Mouse (Mus musculus) neural tube, embryonic 12.5 days (tissue): ENCODE measurements around the gene Hip1r. TPM values are rescaled to one million over a fixed set of nuclear protein-coding genes. Genes with fewer than 3 reads are reported as not detected.

Experiments
- ATAC-seq: fragments of 200-750 bp; cut with Nextera tagmentation; 2 replicates; pipeline ENCODE4 v1.8.0; 2017; ENCODE audit warnings: low read depth, mild to moderate bottlenecking, moderate TSS enrichment, moderate library complexity; ENCODE audit not compliant: low FRiP score
- H3K27ac ChIP-seq: fragments of 300-500 bp; sonication (generic); 2 replicates; pipeline ENCODE4 v1.5.1; 2016
- H3K27me3 ChIP-seq: fragments of 300-500 bp; sonication (generic); replicated peaks from 2 replicates; pipeline ENCODE4 v1.6.1; 2016; ENCODE audit warnings: mild to moderate bottlenecking
- H3K36me3 ChIP-seq: fragments of 300-500 bp; sonication (generic); 2 replicates; pipeline ENCODE4 v1.6.1; 2016; ENCODE audit warnings: mild to moderate bottlenecking
- H3K4me1 ChIP-seq: fragments of 300-500 bp; sonication (generic); 2 replicates; pipeline ENCODE4 v1.6.1; 2016
- H3K4me2 ChIP-seq: fragments of 300-500 bp; sonication (generic); replicated peaks from 2 replicates; pipeline ENCODE4 v1.6.1; 2016; ENCODE audit warnings: mild to moderate bottlenecking
- H3K4me3 ChIP-seq: fragments of 300-500 bp; sonication (generic); 2 replicates; pipeline ENCODE4 v1.5.1; 2016
- H3K9ac ChIP-seq: fragments of 300-500 bp; sonication (generic); 2 replicates; pipeline ENCODE4 v1.6.1; 2016; ENCODE audit warnings: mild to moderate bottlenecking
- H3K9me3 ChIP-seq: fragments of 300-500 bp; sonication (generic); 2 replicates; pipeline ENCODE4 v1.6.1; 2016; ENCODE audit warnings: mild to moderate bottlenecking
- WGBS: fragments of 180-500 bp; shearing (Covaris S2); methylation state at CpG from one replicate; pipeline ENCODE4 v1.1.7; 2016; 5-methylcytosine and 5-hydroxymethylcytosine counted together
- polyA plus RNA-seq: library from polyadenylated mRNA; unstranded; fragments of >200 nt; fragmentation: Nextera tagmentation; extraction: Ambion mirVana; gene quantifications from 2 replicates; pipeline ENCODE4 v1.2.1, GENCODE M21; 2016

The Hip1r gene
- 12.6 and 14.6 TPM in 2 replicates for polyA plus RNA-seq

DNA sequence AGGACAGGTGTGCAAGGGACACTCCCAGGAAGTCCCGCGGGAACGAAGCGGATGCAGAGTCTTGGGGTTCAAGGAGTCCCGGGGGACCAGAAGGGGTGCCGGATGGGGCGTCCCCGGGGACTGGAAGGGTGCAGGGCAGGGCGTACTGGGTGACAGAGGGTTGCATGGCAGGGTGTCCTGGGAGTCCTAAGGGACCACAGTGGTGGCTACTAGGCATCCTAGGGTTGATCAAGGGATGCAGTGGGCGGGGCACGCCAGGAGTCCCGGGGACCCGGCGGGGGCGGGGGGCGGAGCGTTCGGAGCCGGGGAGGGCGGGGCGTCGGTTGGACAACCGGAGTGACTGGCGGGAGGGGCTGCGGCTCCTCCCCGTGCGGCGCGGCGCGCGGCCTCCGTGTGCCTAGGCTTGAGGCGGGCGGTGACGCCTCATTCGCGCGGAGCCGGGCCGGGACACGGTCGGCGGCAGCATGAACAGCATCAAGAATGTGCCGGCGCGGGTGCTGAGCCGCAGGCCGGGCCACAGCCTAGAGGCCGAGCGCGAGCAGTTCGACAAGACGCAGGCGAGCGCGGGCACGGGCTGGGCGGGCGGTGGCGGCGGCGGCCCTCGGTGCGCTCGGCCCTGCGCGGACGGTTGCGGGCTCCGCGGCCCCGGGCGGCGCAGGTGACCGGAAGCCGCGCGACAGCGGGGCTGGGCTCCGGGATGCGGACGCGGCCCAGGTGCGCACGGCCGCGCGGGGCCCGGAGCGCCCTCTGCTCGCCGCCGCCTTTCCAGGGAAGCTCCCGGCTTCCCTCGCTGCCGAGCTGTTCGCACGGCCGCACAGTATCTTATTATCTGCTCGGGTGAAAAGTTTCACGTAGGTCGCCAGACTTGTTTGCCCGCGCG is at the start of gene Hip1r:
TSS of gene Hip1r (plus strand) at position 330 of the 880 bp plus-strand sequence.
- Histone ChIP-seq H3K4me1 (peaks cover 21% of the 10 kb centered on the region), H3K27ac (no peak within 1 kb of the TSS), H3K4me3 (peak within 1 kb of the TSS; percentile 82), H3K4me2 (peak within 1 kb of the TSS; percentile 83), H3K9me3 (no peaks in the 10 kb centered on the region), H3K9ac (peak within 1 kb of the TSS; percentile 74), H3K36me3 (no peaks in the 10 kb centered on the region), H3K27me3 (peaks cover 27% of the 10 kb centered on the region)
- WGBS, result 2% methylated on average over 83 of the region's 106 CpGs
- peak; percentile 81 for ATAC-seq

DNA sequence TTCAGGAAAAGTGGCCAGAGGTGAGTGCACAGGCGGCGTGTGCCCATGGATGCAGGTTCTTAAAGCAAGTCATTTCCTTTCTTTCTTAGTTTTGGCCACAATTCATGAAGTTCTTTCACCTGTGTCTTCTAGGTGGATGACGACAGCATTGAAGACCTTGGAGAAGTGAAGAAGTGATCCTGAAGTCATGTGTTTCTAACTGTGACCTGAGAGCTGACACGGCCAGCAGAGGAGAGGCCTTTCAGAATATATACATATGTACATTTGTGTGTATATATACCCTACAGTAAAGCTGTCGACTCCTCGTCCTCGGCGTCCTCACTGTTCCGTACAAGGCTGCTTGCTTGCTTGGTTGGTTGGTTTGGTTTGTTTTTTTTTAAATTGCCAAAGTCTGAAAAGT is 46.3 kb upstream of the Hip1r start, which contains the start of gene Gm43518:
TSS of gene Gm43518 (plus strand) at position 301 of the 400 bp plus-strand sequence.
- no peaks in the 10 kb centered on the region for H3K9me3 ChIP-seq
- H3K27ac ChIP-seq, result no peak within 1 kb of the TSS
- H3K4me1 ChIP-seq, result no peaks in the 10 kb centered on the region
- WGBS, result 96% methylated on average over 9 of the region's 9 CpGs
- H3K36me3 ChIP-seq, result peaks cover 64% of the 10 kb centered on the region
- no peak for ATAC-seq
- H3K9ac ChIP-seq, result no peak within 1 kb of the TSS
- no peak within 1 kb of the TSS for H3K4me3 ChIP-seq
- H3K27me3 ChIP-seq, result no peaks in the 10 kb centered on the region
- H3K4me2 ChIP-seq, result no peak within 1 kb of the TSS

- Histone ChIP-seq H3K4me3 (peak within 1 kb of the TSS; percentile 71), H3K9ac (peak within 1 kb of the TSS; percentile 88), H3K36me3 (peaks cover 30% of the 10 kb centered on the region), H3K4me1 (no peaks in the 10 kb centered on the region), H3K4me2 (peak within 1 kb of the TSS; percentile 77), H3K27ac (peak within 1 kb of the TSS; percentile 64; the same call in 1 of the 2 replicates), H3K27me3 (no peaks in the 10 kb centered on the region), H3K9me3 (no peaks in the 10 kb centered on the region)
- under 1% methylated on average over 56 of the region's 56 CpGs for whole genome bisulfite sequencing
- ATAC-seq, result peak; percentile 97
Measured at GRCm38 (mm10) chr5:123930508-123930989, 42.9 kb upstream of the Hip1r start, which contains the start of gene Ccdc62. Ccdc62 (plus strand) TSS chr5:123930679.

DNA sequence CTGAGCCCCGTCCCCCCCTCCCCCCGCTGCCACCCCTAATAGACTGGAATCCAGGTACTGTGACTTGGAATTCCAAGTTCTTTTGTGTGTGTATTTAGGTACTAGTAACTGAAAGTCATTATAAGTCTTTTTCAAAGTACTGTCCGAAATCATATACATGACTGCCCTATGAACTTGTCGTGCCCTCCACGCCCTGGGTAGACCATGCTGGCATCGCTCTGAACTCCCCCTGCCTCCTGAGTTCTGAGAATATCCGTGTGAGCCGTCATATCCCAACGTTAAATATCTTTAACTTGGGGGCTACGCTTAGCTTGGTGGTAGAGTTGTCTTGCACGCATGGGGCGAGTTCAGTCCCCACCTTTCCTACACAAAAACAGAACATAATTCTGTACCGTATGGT is 42.3 kb upstream of the Hip1r start:
- H3K36me3 ChIP-seq, result peaks cover 27% of the 10 kb centered on the region
- no peaks in the 10 kb centered on the region for H3K27me3 ChIP-seq
- H3K27ac ChIP-seq, result no peak overlapping the region
- 55% methylated on average over 13 of the region's 13 CpGs for WGBS
- peak overlapping the region; percentile 77 for H3K4me2 ChIP-seq
- peak overlapping the region; percentile 71 for H3K4me3 ChIP-seq
- peak overlapping the region; percentile 88 for H3K9ac ChIP-seq
- no peaks in the 10 kb centered on the region for H3K4me1 ChIP-seq
- H3K9me3 ChIP-seq, result no peaks in the 10 kb centered on the region
- ATAC-seq, result no peak

DNA sequence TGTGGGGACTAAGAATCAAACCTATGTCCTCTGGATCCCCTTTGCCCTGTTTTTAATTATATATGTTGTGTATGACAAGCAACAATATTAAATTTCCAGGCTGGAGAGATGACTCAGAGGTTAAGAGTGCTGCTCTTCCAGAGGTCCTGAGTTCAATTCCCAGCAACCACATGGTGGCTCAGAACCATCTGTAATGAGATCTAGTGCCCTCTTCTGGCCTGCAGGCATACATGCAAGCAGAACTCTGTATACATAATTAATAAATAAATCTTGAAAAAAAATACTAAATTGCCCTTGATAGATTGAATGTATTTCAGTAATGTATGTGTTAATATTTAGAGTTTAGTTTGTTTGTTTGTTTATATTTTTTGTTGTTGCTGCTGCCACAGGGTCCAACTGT is 40.5 kb upstream of the Hip1r start:
- H3K4me1 ChIP-seq, result no peaks in the 10 kb centered on the region
- no peak overlapping the region for H3K27ac ChIP-seq
- no peak overlapping the region for H3K4me2 ChIP-seq
- H3K9ac ChIP-seq, result no peak overlapping the region
- no peak for ATAC-seq
- no peaks in the 10 kb centered on the region for H3K27me3 ChIP-seq
- H3K36me3 ChIP-seq, result peaks cover 9% of the 10 kb centered on the region
- H3K4me3 ChIP-seq, result no peak overlapping the region
- no peaks in the 10 kb centered on the region for H3K9me3 ChIP-seq

DNA sequence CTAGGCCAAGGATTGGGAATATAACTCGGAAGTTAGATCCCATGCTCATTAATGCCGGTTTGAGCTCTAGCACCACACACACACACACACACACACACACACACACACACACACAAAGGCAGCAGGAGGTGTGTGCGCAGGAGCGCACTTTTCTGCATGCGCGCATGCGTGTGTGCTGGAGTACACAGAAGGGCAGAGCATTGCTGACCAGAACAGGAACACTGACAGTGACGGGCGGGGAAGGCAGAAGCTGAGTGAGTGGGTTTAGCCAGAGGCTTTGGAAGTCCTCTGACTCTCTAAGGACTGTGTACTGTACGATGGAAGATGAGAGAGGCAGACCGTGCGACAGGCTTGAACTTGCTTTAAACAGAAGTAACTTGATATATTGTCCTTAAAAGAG is 39.9 kb upstream of the Hip1r start:
- 87% methylated on average over 12 of the region's 12 CpGs for WGBS
- Histone ChIP-seq H3K4me1 (no peaks in the 10 kb centered on the region), H3K36me3 (peaks cover 3% of the 10 kb centered on the region), H3K9me3 (no peaks in the 10 kb centered on the region), H3K9ac (no peak overlapping the region), H3K27me3 (no peaks in the 10 kb centered on the region), H3K4me3 (no peak overlapping the region), H3K4me2 (no peak overlapping the region), H3K27ac (no peak overlapping the region)
- no peak for ATAC-seq

- Histone ChIP-seq H3K27ac (no peak overlapping the region), H3K27me3 (no peaks in the 10 kb centered on the region), H3K4me1 (no peaks in the 10 kb centered on the region), H3K36me3 (no peaks in the 10 kb centered on the region), H3K9me3 (no peaks in the 10 kb centered on the region), H3K9ac (0 out of 2 replicates have a peak overlapping the region, but pooled peaks have one; percentile 35), H3K4me3 (no peak overlapping the region), H3K4me2 (no peak overlapping the region)
- no peak for ATAC-seq
- 40% methylated on average over 18 of the region's 18 CpGs for WGBS
Measured at GRCm38 (mm10) chr5:123933957-123934591, 39.4 kb upstream of the Hip1r start.

GRCm38 (mm10) chr5:123935931-123936330 is 37.5 kb upstream of the Hip1r start:
- no peaks in the 10 kb centered on the region for H3K9me3 ChIP-seq
- no peaks in the 10 kb centered on the region for H3K4me1 ChIP-seq
- WGBS, result 91% methylated on average over 5 of the region's 5 CpGs
- no peak overlapping the region for H3K4me2 ChIP-seq
- ATAC-seq, result no peak
- no peak overlapping the region for H3K4me3 ChIP-seq
- H3K36me3 ChIP-seq, result no peaks in the 10 kb centered on the region
- no peak overlapping the region for H3K9ac ChIP-seq
- H3K27me3 ChIP-seq, result no peaks in the 10 kb centered on the region
- no peak overlapping the region for H3K27ac ChIP-seq

DNA sequence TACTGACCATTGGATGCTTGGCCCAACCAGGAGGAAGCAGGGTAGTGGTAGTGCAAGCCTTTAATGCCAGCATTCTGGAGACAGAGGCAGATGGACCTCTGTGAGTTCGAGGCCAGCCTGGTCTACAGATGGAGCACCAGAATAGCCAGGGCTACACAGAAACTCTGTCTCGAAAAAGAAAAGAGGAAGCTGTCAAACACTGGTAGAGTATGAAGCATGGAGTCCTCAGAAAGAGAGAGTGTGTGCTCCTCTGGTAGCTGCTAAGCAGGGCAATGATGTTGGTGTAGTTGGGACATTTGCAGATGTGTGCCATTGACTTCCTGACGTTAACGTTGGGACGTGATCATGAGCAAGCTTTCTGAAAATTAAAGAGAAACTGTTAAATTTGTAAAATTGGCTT is 34.9 kb upstream of the Hip1r start:
- Histone ChIP-seq H3K27ac (no peak overlapping the region), H3K9me3 (no peaks in the 10 kb centered on the region), H3K4me2 (no peak overlapping the region), H3K27me3 (no peaks in the 10 kb centered on the region), H3K4me3 (no peak overlapping the region), H3K9ac (no peak overlapping the region), H3K36me3 (no peaks in the 10 kb centered on the region), H3K4me1 (no peaks in the 10 kb centered on the region)
- WGBS, result 91% methylated on average over 5 of the region's 5 CpGs
- ATAC-seq, result no peak

DNA sequence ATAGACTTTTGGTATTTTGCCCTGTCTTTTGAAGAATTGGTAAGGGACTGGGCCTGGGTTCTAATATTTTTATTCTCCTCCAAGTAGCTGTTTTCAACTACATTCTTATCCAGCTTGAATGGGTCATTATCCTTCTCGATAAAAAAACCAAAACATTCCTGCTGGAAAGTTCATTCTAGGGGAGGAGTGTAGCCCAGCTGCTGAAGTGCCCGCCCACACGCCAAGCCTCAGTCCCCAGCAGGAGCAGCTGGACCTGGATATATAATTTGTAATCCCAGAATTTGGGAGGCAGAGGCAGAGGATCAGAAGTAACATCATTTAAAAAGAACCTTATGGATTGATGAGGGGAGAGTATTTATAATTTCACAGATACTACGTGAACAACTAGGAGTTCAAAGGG is 26.9 kb upstream of the Hip1r start:
- WGBS, result 75% methylated on average over 4 of the region's 4 CpGs
- no peak overlapping the region for H3K9ac ChIP-seq
- ATAC-seq, result no peak
- H3K4me3 ChIP-seq, result no peak overlapping the region
- no peak overlapping the region for H3K4me2 ChIP-seq
- H3K27ac ChIP-seq, result no peak overlapping the region
- H3K27me3 ChIP-seq, result no peaks in the 10 kb centered on the region
- no peaks in the 10 kb centered on the region for H3K4me1 ChIP-seq
- no peaks in the 10 kb centered on the region for H3K36me3 ChIP-seq
- no peaks in the 10 kb centered on the region for H3K9me3 ChIP-seq

DNA sequence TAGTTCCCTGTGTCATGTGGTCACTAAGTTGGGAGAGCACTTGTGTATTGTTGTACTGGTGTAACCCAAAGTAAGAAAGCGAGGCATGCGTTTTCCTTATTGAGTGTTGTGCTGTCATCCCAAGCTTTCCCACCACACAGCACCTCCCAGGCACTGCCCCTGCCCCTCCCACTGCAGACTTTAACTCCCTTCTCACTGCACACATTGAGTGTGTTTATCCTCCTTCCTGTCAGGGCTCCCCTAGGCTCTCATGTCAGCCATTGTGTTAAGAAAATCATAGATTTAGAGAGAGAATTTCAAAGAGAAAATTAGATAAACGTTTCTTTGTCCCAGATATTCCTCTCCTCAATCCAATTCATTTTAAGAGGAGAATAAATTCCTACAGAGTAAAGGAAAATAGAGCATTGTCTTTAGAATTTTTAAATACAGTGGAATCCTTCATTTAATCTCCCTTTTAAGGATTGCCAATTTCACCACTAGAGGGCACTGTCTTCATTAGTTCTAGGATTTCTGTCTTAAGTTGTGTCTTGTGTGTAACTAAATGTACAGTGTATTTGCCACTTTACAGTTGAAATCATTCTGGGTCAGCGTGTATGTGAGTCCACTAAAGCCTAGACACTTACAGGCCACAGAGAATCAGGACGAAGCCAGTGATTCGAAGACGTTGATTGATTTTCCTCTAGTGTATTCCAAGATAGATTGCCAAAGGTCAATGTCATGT is 26.2 kb upstream of the Hip1r start:
- H3K4me3 ChIP-seq, result no peak overlapping the region
- H3K4me1 ChIP-seq, result no peaks in the 10 kb centered on the region
- no peak overlapping the region for H3K4me2 ChIP-seq
- WGBS, result 55% methylated on average over 7 of the region's 7 CpGs
- no peaks in the 10 kb centered on the region for H3K36me3 ChIP-seq
- ATAC-seq, result no peak
- H3K9me3 ChIP-seq, result no peaks in the 10 kb centered on the region
- H3K27me3 ChIP-seq, result no peaks in the 10 kb centered on the region
- H3K27ac ChIP-seq, result no peak overlapping the region
- no peak overlapping the region for H3K9ac ChIP-seq
